Mouse (Mus musculus): Measurements from ENCODE around the gene Hist1h2bf. TPM values are rescaled to one million over a fixed set of nuclear protein-coding genes. Genes with fewer than 3 reads are reported as not detected.
"Not testable (repeated sequence)": the region's sequence is repeated elsewhere in the genome, so short reads cannot be mapped to it uniquely, and the experiment has no call there.

Gene Hist1h2bf
- 10 to 100 TPM; 34.6 to 44.5 TPM for total RNA-seq (2021)
- long read RNA-seq, experiment 1, result 0 reads
- long read RNA-seq, experiment 2, result 0 reads

DNA sequence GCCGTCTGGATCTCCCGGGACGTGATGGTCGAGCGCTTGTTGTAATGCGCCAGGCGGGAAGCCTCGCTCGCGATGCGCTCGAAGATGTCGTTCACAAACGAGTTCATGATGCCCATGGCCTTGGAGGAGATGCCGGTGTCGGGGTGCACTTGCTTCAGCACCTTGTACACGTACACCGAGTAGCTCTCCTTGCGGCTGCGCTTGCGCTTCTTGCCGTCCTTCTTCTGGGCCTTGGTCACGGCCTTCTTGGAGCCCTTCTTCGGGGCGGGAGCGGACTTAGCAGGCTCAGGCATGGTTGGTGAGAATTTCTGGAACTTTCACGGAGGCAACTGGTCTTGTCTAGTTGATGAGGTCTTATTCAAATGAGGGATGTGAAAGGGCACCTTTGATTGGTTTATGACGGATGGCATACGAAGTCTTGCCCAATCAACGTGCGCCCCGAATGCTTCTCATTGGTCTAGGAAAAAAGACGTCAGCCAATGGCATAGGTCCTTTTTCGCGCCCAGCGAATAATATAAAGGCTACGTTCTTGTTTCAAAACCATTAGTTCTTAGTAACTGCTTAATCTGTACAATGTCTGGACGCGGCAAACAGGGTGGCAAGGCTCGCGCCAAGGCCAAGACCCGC lies at the start of gene Hist1h2bf, which contains the start of gene Hist1h2ad:
Gene Hist1h2bf (minus strand): TSS at position 299 of the 627 bp plus-strand sequence.
Gene Hist1h2ad (plus strand): TSS at position 484 of the 627 bp plus-strand sequence.
- peak; percentile 78 to 83 for DNase-seq

DNA sequence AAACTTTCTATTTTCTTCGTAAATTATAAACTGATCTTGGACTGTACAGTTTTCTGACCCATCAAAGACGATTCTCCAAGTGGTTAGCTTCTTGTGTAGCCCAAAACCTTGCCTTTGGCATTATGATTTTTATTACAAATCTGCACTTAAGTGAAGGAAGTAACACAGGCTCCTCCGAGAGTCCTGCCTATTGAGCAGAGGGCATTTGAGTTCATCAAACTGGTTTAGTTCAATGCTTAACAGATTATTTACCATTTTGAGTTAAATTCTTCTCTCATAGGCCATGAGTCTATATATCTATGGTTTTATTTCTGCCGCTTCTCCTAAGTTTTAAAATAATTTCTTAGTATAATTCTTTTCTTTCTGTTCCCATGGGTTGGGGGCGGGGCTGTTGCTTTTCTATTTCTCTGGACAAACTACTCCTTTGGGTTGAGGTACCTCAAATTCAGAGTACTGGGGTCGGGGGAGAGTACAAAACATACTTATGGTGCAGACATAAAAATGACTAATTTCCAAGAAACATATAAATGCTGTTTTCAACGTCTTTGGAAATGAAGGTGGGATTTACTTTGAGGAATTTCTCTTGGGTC lies 49.0 kb upstream of the Hist1h2bf start:
- peak in 1 of 2 experiments; percentile 43 for DNase-seq

DNA sequence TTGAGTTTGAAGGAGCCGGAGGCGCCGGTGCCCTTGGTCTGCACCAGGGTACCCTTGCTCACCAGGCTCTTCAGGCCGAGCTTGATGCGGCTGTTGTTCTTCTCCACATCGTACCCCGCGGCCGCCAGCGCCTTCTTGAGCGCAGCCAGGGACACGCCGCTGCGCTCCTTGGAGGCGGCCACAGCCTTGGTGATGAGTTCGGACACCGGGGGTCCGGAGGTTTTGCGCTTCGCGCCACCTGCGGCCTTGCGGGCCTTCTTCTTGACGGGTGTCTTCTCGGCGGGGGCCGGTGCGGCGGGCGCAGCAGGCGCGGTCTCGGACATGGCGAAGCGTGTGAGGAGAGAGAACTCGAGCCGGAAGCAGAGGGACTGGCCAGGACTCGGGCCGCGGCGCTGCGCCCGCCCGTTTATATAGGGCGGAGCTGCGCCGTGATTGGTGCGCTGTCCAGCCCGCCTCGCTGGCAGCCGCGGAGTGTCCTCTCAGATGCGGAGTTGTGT lies 48.2 kb upstream of the Hist1h2bf start, which contains the start of gene Hist1h1e:
Gene Hist1h1e (minus strand): TSS at position 384 of the 497 bp plus-strand sequence.
- peak; percentile 93 to 95 for DNase-seq

DNA sequence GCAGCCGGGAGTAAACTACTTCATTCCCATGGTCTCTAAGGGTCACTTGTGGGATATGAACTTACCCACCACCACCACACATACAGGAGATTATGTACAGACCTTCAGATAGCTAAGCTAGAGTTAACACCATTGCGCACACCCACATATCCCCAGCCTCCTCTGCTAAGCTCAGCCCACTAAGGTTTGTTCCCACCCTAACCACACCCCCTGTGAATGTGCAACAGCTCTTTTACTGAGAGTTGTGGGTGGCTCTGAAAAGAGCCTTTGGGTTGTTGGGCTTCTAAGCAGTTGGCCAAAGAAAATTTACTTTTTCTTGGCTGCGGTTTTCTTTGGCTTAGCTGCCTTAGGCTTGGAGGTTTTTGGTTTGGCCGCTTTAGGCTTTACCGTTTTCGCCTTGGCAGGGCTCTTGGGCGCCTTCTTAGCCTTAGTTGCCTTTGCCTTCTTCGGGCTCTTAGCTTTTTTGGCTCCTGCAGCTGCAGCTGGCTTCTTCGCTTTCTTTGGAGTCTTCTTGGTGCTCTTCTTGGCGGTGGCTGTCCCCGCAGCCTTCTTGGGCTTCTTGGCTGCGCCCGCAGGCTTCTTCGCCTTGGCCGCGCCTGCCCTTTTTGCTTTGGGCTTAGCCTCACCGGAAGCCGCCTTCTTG lies 47.7 kb upstream of the Hist1h2bf start:
- DNase-seq, result peak; percentile 80 to 84

DNA sequence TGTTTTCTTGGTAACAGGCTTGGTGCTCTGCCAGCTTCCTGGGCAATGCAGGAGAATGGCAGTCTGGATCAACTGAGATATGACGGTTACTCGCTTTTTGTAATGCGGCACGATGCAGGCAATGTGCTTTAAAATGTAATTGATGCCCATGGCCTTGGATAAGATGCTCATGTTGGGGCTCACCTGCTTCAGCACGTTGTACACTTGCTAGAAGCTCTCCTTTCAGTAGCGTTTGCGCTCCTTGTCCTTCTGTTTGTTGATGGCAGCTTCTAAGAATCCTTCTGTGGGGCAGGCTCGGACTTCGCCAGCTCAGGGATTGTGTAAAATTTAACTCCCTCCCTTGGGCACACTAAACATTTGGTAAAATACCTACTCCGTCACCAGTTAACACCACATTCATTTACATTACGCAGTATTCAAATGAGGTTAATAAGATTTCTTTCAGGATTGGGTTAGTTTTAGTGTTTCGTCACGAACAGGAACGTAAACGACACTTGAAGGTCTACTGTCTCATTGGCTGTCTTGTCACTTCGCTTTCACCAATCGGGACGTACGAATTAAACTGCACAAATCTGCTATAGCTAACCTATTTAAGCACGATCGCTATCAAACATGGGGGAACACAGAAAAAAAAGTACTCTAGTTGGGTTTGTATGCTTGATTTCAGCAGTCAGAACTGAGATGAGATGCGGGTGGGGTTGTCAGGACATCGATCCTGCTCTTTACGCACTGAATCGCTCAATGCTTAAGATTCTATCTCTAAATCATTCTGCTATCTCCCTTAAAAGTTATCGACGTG lies 46.9 kb upstream of the Hist1h2bf start, which contains the start of gene Hist1h2be:
Gene Hist1h2be (minus strand): TSS at position 392 of the 799 bp plus-strand sequence.
- peak; percentile 71 to 76 for DNase-seq

DNA sequence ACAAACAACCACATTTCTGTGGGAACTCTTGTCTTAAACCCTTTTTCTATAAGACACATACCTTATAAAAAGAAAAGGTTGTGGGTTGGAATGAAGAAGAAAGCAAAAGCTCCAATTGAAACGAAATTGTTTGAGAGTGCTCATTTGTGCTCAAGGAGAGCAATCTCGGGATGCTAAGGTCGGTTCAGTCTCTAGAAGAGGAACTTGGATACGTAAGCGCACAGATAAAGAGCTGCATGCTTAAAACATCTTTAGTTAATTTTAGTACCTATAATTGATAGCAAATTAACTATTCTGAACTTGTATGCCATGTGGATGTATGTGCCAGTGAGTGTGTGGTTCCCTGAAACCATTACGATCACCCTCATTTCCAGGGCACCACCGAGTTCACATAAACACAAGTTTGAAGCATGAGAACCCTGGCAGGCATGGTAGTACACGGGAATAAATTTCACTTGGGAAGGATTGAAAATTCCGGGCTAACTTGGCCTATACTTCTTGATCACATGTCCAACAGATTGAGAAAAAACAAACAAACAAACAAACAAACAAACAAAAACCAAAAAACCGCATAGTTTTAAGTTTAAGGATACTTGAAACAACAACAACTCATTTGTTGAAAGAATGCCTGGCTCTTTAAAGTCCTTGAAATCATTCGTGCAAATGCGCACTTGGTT lies 46.2 kb upstream of the Hist1h2bf start:
- no peak for DNase-seq

DNA sequence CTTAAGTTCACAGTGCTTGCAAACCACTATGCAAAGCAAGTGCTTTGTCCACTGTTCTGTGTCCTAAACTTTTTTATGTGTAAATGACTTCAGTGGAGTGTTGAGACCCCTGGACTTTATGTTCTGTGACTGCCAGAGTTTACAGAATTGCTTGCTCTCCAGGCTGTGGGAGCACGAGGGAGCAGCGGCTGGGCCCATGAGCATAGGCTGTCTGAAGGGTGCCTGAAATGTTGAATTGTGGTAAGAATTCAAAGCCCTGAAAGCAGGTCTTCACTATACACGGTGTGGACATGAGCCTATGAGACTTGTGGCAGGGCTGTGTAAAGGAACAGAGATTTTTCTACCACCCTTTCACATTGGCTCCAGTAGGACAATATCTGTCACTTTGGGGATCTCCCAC lies 37.6 kb upstream of the Hist1h2bf start:
- no peak for DNase-seq

DNA sequence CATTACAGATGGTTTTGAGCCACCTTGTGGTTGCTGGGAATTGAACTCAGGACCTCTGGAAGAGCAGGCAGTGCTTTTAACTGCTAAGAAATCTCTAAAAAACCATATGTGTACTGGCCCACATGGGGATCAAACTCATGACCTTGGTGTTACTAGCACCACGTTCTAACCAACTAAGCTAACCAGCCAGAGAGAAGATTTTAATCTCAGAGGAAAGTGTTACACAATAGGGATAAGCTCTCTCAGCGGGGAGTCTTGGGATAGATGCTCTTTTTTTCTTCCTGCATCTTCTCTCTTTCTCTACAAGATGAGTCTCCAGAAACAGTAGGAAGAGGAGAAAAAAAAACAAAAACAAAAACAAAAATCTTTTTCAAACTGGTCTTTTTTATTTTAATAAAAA lies 36.4 kb upstream of the Hist1h2bf start:
- no peak for DNase-seq

DNA sequence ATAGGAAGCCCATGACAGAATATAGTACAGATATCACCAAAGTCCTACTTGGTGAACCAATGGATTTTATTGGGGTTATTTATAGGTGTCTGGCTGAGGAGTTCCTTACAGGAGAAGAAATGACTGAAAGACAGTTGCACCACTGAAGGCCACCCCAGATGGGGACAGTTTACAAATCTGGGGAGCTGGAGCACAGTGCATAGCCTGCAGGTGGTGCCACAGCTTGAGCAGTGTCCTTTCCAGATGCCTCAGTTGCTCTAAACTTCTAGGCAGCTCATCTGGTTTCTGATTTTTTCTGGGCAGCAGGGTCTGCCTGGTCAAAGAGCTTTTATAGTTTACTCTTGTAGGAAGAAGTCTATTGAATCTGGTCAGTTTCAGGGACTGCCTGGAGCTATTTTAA lies 35.8 kb upstream of the Hist1h2bf start:
- DNase-seq, result no peak

DNA sequence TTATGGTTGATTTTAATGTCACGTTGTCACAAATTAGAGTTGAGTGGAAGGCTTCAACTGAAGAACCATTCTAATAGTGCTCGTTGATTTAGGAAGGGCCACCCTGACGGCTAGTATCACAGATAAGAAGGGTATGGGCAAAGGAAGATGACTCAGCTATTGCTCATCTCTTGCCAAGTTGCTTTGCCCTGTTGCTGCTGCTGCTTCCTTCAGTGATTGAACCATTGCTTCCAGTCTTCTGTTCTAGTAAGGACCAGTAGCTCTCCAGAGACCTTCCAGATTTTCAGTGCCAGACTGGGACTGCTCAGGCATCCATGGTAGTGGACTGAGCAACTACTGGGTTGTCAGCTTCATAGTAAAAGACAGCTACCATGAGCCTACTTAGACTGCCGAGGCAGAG lies 35.2 kb upstream of the Hist1h2bf start:
- DNase-seq, result peak in 1 of 2 experiments; percentile 15

DNA sequence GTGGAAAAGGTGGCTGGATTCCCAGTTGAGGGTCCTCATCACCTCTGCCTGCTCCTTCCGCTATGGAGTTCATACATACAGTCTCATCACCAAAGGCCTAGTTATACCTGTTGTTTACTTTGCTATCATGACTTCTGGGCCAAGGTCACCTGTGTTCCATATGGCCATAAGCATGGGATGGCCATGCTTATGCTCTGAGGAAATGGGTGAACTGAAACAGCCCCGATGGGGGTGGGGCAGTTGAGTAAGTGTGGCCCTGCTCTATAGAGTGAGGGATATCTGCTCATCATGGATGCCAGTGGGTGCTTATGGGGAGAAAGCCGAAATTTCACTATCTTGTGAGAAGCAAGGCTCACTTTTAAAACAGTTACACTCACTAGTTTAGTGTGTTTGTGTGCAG lies 31.1 kb upstream of the Hist1h2bf start:
- DNase-seq, result no peak

DNA sequence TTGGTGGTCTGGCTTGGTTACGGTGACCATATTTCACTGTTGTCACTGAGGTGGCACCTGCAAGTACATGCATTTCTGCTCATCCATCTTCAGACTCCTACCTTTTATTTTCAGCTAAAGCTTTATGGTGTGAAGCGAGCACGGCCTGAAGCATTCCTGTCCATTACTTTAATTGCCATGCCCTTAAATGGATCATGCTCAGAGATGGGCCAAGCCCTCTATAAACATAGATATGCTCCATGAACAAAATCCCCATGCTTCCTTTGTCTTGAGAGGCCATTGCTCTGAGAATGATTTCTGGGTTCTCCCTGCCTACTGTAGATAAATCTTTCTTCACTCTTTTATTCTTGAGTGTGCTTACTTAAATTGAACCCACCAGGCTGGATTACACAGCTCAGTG lies 30.5 kb upstream of the Hist1h2bf start:
- DNase-seq, result no peak

DNA sequence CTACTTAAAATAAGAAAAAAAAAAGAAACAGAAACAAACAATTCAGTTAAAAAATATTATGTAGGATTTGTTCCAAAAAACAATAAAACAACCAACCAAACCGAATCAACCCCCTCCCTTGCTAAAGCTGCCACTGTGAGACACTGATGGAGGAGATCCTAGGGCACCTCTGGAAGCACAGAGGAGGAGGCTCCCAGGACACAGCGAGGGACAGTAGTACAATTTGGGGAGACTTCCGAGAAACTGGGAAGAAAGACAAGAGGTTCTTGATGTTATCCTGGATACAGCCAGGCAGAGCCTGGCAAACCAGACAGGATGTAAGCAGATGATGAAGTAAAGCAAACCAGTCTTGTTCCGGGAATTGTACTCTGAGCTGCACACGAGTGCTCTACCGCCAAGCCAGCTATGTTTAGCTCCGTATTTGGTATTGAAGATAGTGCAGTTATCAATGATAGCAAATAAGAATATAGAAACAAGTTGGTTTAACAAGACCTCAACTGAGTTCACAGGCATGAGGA lies 29.2 kb upstream of the Hist1h2bf start:
- DNase-seq, result no peak

DNA sequence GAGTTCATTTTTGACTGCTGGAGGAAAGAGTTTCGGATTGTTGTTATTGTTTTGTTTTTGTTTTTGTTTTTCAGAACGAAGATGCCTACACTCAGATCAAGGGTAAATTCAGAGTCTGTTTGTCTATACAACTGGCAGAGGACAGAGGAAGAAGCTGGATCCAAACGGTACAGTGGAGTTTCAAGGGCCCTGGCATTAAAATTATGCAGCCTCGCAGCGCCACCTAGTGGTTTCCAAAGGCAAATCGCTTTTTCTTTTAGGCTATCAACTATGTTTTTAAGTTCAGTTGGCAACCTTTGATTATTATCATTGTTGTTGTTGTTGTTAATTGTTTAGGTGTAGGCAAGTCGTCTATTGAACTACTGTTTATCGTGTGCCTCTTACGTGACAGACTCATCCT lies 24.0 kb upstream of the Hist1h2bf start:
- DNase-seq, result peak; percentile 79 to 87

DNA sequence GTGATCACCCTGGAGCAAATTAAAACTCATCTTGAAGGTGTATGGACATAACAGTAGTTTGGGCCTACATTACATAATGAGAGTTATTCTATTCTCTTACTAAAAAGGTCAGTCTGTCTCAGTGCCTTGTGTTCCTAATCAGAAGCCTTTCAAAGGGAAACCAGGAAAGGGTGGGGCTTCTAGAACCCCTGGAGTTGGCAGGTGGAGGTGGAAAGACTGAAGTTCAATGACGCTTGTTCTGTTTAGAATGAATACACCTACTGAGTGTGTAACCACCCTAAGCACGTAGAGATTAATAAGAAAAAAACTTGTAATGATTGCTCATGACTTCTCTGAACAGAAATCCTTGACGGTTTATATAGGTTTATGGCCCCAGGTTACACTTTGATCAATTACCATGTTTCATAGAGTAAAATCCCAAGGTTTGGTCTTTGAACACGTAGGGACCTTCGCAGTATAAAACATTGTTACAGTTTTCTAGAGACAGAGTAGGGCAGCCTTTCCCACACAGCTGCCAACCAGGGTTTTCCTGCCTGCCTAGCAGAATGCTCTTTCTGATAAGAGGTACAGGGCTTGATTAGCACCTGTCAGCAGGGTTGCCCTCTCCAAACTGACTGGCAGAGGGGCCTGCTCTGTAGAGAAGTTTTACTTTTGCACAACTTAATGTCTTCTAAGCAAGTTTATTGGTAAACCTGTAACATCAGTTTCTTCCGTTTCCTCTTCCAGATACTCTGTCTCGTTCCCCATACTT lies 21.8 kb upstream of the Hist1h2bf start:
- no peak for DNase-seq

DNA sequence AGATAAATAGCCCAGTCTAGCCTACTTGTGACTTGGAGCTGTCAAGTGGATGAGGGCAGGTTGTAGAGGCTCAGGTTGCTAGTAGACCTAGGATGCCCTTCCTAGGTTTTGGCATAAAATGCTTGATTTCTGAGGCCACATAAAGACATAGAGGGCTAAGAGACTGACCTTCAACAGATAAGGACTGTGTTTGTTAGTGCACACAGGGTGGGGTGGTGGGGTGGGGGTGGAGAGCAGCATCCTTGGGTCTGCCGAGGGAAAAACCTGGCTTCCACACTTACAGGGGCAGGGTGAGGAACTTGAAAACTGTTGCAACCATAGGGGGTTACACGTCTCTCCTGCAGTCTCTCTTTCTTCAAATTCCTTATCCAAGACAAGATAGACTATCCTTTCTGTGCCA lies 21.2 kb upstream of the Hist1h2bf start:
- DNase-seq, result no peak

DNA sequence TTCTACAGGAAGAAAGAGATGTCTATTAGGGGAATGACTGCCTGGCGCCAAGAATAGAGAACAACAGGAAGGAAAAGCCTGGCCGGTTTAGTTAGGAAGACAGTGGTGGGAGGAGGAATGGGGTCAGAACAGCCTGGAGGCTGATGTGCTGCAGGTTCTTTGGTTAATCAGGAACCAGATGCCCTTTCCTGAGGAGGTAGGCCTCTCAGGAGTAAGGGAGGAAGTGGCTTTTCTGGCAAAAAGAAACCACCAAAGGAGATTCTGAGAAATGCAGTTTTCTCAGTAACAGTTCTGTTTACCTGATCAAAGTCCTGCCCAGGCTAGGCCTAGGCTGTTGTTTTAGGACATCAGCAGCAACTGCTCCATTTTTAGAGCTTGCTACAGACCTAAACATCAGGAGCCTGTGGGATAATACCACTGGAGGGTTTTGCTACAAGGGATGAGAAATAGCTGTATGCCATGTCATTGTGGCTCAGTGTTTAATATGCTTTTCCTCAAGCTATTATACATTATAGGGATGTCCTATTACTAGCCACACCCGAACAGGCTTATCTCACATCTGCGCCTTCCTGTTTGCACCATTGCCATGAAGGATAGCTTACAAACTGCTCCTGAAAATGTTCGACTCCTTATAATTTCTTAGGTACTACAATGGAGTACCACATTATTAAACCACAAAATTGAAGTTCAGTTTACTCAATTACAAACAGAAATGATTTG lies 19.2 kb upstream of the Hist1h2bf start:
- DNase-seq, result no peak

DNA sequence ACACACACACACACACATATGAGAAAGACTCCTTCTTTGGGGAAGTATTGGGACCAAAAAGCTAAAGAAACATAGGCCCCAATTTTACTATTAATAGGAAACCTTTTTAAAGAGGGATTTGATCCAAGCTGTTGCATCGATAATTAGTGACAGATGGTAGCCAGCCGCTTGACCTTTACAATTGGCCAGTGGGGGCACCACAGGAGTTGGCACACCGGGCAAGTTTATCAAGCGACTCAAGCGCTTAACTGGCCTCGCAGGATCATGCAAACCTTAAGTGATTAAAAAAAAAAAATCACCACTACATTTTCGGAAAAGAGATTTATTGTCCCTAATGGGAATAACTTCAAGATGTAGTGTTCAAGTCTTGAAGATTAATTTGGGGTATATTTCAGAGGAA lies 18.6 kb upstream of the Hist1h2bf start:
- DNase-seq, result no peak

DNA sequence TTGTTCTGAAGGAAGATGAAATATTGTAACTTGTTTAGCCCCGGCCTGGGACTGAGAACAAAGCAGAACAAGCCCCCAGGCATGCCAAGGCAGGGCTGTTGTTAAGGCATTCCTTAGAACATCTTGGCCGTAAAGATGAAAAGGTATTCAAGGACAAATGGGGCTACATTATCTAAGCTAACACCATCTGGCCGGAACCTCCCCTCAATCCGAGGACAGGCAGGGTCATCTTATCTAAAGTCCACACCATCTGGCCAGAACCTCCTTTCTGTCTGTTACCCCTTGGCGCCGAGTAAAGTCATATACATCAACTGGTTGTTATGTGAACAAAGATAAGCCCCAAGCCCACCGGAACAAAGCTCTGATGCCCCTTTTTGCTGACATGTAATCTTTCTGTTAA lies 17.9 kb upstream of the Hist1h2bf start:
- not testable (repeated sequence) for DNase-seq

DNA sequence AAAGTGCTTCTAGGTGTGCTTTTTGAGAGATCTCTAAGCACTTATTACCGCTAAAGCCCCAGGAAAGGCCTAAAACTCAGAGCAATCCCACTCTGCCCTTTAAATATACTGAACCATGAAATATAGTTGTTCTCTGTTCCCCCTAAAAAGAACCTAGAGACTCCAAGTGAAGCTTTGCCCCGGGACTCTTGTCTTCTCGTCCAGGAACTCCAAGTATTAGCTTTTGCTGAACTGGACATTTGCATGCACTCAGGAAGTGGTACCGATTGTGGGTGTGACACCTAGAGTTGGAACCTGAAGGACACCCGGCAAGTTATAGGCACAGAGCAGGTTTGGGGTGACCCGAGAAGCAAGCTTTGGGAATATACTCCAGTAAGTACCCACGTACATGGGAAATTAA lies 17.2 kb upstream of the Hist1h2bf start:
- DNase-seq, result no peak
